Mouse (Mus musculus): ENCODE results near the gene Polr3a. TPM values are rescaled to one million over a fixed set of nuclear protein-coding genes. Genes with fewer than 3 reads are reported as not detected.

The Polr3a gene
- total and polyA plus RNA-seq, 3 experiments, result 11.6 to 18.4 (median 15.9) TPM

DNA sequence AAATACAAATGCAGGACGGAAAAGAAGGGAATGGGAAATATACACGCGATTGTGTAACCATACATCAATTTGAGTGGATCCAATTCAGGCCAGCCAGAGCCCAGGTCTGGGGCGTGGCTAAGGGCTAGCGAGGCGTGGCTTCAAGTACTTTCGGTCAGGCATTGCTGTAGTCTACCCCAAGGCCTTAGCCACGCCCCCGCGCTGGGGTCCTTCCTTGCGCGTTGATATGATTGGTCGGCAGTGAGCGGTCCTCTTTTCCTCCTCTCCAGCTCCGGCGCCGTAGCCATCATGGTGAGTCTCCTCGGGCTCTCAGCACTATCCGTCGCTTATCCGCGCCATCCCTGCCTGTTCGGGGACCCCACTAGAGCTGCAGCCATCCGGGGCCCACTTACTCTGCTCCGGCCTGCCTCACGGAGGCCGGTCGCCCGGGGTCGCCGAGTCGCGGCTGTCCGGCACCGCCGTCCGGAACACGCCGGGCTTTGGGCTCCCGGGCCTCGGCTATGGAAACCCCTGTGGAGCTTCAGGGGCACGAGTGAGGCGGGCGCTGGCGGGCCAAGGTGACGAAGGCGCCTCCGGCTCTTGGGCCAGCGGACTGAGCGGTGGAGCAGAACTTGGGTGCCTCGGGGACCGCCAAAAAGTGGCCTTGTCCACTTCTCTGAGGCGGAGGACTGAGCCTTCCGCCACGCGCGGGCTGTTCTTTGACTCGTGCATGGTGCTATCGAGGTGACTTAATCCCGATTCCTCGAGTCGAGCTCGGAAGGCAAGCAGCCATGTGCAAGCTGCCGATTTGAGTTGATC is 3.8 kb upstream of the Polr3a start:
- no peaks in the 10 kb centered on the region for H3K9me3 ChIP-seq (replicated peaks; ENCODE audit: low read length)
- DNase-seq (ENCODE audit: extremely low read depth), result peak; percentile 91
- H3K27ac ChIP-seq (ENCODE audit: insufficient read depth, low read depth), result peak overlapping the region; percentile 59
- H3K36me3 ChIP-seq (replicated peaks in 1 of 2; ENCODE audit: control insufficient read depth in 1 of 2, insufficient read depth in 1 of 2, low read length in 1 of 2), result peaks cover 32 to 43% of the 10 kb centered on the region in 2 experiments
- in situ Hi-C loops (cut with MboI; ENCODE audit: low pct_ligation_motif_present, low pct_unique_long_range_greater_than_20kb, low sequenced_read_pairs), result loop anchor here (25.0 kb wide), 2 partner anchors 972 to 1122 kb away; partner anchors contain the start of gene Zmiz1
- peaks cover 58% of the 10 kb centered on the region for H3K79me2 ChIP-seq (replicated peaks; ENCODE audit: control insufficient read depth, extremely low read depth, insufficient read depth, poor library complexity, severe bottlenecking)
- peak overlapping the region; percentile 87 to 99 (median 98) for H3K4me3 ChIP-seq (replicated peaks in 1 of 3; ENCODE audit: low read depth in 2 of 3, low read length in 2 of 3, poor library complexity in 1 of 3)
- H3K4me2 ChIP-seq (ENCODE audit: insufficient read depth, low read depth, poor library complexity, severe bottlenecking), result no peak overlapping the region
- H3K4me1 ChIP-seq (ENCODE audit: control insufficient read depth in 1 of 2, insufficient read depth in 2 of 2), result peaks cover 7 to 31% of the 10 kb centered on the region in 2 experiments
- dilution Hi-C loops (cut with MboI; ENCODE audit: extremely low pct_ligation_motif_present, extremely low pct_unique_long_range_greater_than_20kb, low sequenced_read_pairs), result no loop called here
- TF ChIP-seq JUND (conservative IDR thresholded peaks at IDR 0.05; ENCODE audit: low read depth, low read length), result no peak
- TF ChIP-seq GABPA (IDR thresholded peaks at IDR 0.05; ENCODE audit: insufficient replicate concordance, low read depth, low read length), result no peak
- TF ChIP-seq BHLHE40 (IDR thresholded peaks at IDR 0.05; ENCODE audit: low read depth, low read length), result peak; percentile 20; the same call in 1 of the 2 replicates
- TF ChIP-seq MAX (IDR thresholded peaks at IDR 0.05; ENCODE audit: low read length), result peak; percentile 89
- TF ChIP-seq CHD2 (IDR thresholded peaks at IDR 0.05; ENCODE audit: low read length), result 0 out of 2 replicates have a peak, but pooled peaks have one; percentile 15
- TF ChIP-seq MAZ (IDR thresholded peaks at IDR 0.05; ENCODE audit: low read depth, low read length), result no peak
- TF ChIP-seq ZNF384 (IDR thresholded peaks at IDR 0.05; ENCODE audit: low read depth, low read length), result no peak
- TF ChIP-seq NELFE (IDR thresholded peaks at IDR 0.05; ENCODE audit: low read depth, low read length), result peak; percentile 99
- TF ChIP-seq POLR2AphosphoS2 (IDR thresholded peaks at IDR 0.05; ENCODE audit: low read depth, low read length), result peak; percentile 95
- TF ChIP-seq MEF2A (IDR thresholded peaks at IDR 0.05; ENCODE audit: borderline replicate concordance, low read depth, low read length), result 0 out of 2 replicates have a peak, but pooled peaks have one; percentile 23
- TF ChIP-seq TBP (conservative IDR thresholded peaks at IDR 0.05; ENCODE audit: low read depth, low read length), result peak; percentile 97
- TF ChIP-seq ZKSCAN1 (IDR thresholded peaks at IDR 0.05; ENCODE audit: borderline replicate concordance, low read depth, low read length), result no peak
- no peak for TF ChIP-seq USF1 (IDR thresholded peaks at IDR 0.05; ENCODE audit: low read depth, low read length)
- peak; percentile 60 for TF ChIP-seq ELF1 (IDR thresholded peaks at IDR 0.05; ENCODE audit: low read depth, low read length)
- peak; percentile 98 for TF ChIP-seq POLR2A (IDR thresholded peaks at IDR 0.05; ENCODE audit: low read depth, low read length)
- TF ChIP-seq MXI1 (IDR thresholded peaks at IDR 0.05; ENCODE audit: low read depth, low read length), result peak; percentile 56
- no peak for TF ChIP-seq ETS1 (conservative IDR thresholded peaks at IDR 0.05; ENCODE audit: low read depth, low read length)
- TF ChIP-seq NRF1 (IDR thresholded peaks at IDR 0.05; ENCODE audit: low read depth, low read length), result no peak; the same call in 1 of the 2 replicates
- TF ChIP-seq TCF12 (IDR thresholded peaks at IDR 0.05; ENCODE audit: low read depth, low read length), result peak; percentile 90
- no peak for TF ChIP-seq RAD21 (IDR thresholded peaks at IDR 0.05; ENCODE audit: low read depth, low read length)
- no peak for TF ChIP-seq SMC3 (IDR thresholded peaks at IDR 0.05; ENCODE audit: low read depth, low read length)
- TF ChIP-seq ZC3H11A (IDR thresholded peaks at IDR 0.05; ENCODE audit: low read depth, low read length), result no peak
- TF ChIP-seq JUN (IDR thresholded peaks at IDR 0.05; ENCODE audit: insufficient read depth, low read depth, low read length), result no peak
- TF ChIP-seq HCFC1 (IDR thresholded peaks at IDR 0.05; ENCODE audit: low read depth, low read length), result peak; percentile 80
- TF ChIP-seq SIN3A (IDR thresholded peaks at IDR 0.05; ENCODE audit: low read length), result peak; percentile 56; the same call in 1 of the 2 replicates
- peak; percentile 83 for TF ChIP-seq MYC (IDR thresholded peaks at IDR 0.05; ENCODE audit: low read depth, low read length)
- 0 out of 2 replicates have a peak, but pooled peaks have one; percentile 69 for TF ChIP-seq KAT2A (IDR thresholded peaks at IDR 0.05; ENCODE audit: insufficient replicate concordance, low read length)
- no peak for TF ChIP-seq UBTF (IDR thresholded peaks at IDR 0.05; ENCODE audit: low read depth, low read length)
- no peak for TF ChIP-seq RCOR1 (conservative IDR thresholded peaks at IDR 0.05; ENCODE audit: low read depth, low read length)
- no peak for TF ChIP-seq EP300 (IDR thresholded peaks at IDR 0.05; ENCODE audit: low read length)
- TF ChIP-seq CHD1 (IDR thresholded peaks at IDR 0.05; ENCODE audit: low read depth, low read length), result 0 out of 2 replicates have a peak, but pooled peaks have one; percentile 3
- no peak for TF ChIP-seq USF2 (conservative IDR thresholded peaks at IDR 0.05; ENCODE audit: low read depth, low read length)
- no peak for TF ChIP-seq MAFK (IDR thresholded peaks at IDR 0.05; ENCODE audit: insufficient replicate concordance, low read length)
- TF ChIP-seq PAX5 (IDR thresholded peaks at IDR 0.05; ENCODE audit: low read length), result no peak
- peak; percentile 92; the same call in 1 of the 2 replicates for TF ChIP-seq ZMIZ1 (IDR thresholded peaks at IDR 0.05; ENCODE audit: low read depth, low read length)
- TF ChIP-seq E2F4 (IDR thresholded peaks at IDR 0.05; ENCODE audit: insufficient replicate concordance, low read depth, low read length), result no peak
- TF ChIP-seq CTCF (conservative IDR thresholded peaks at IDR 0.05 in 1 of 2, IDR thresholded peaks at IDR 0.05 in 1 of 2; ENCODE audit: low read depth in 2 of 2, low read length in 2 of 2), result no peak
- 0 out of 2 replicates have a peak, but pooled peaks have one; percentile 6 for TF ChIP-seq IRF4 (IDR thresholded peaks at IDR 0.05; ENCODE audit: low read depth, low read length)
- H3K27me3 ChIP-seq (replicated peaks), result no peaks in the 10 kb centered on the region
- H3K9ac ChIP-seq (ENCODE audit: insufficient read depth, low read depth), result peak overlapping the region; percentile 99
